Mouse (Mus musculus) midbrain, embryonic 13.5 days (tissue): Measurements from ENCODE around the gene Acot7. TPM values are rescaled to one million over a fixed set of nuclear protein-coding genes. Genes with fewer than 3 reads are reported as not detected.
A peak's percentile ranks its signal among the peaks of the same experiment; 100 is the strongest.

Experiments
- ATAC-seq: fragments of 200-750 bp; cut with Nextera tagmentation; 2 replicates; pipeline ENCODE4 v1.8.0; 2017; ENCODE audit warnings: mild to moderate bottlenecking, moderate TSS enrichment, moderate library complexity
- H3K27ac ChIP-seq: fragments of 300-500 bp; sonication (generic); 2 replicates; pipeline ENCODE4 v1.5.1; 2015; ENCODE audit warnings: inconsistent platforms, mild to moderate bottlenecking, moderate library complexity
- H3K27me3 ChIP-seq: fragments of 300-500 bp; sonication (generic); 2 replicates; pipeline ENCODE4 v1.6.1; 2015; ENCODE audit warnings: mild to moderate bottlenecking, inconsistent platforms
- H3K36me3 ChIP-seq: fragments of 300-500 bp; sonication (generic); 2 replicates; pipeline ENCODE4 v1.6.1; 2015; ENCODE audit warnings: mild to moderate bottlenecking, inconsistent platforms
- H3K4me1 ChIP-seq: fragments of 300-500 bp; sonication (generic); replicated peaks from 2 replicates; pipeline ENCODE4 v1.6.1; 2015; ENCODE audit warnings: inconsistent platforms
- H3K4me2 ChIP-seq: fragments of 300-500 bp; sonication (generic); replicated peaks from 2 replicates; pipeline ENCODE4 v1.6.1; 2015; ENCODE audit warnings: moderate library complexity, mild to moderate bottlenecking, inconsistent platforms
- H3K4me3 ChIP-seq: fragments of 300-500 bp; sonication (generic); replicated peaks from 2 replicates; pipeline ENCODE4 v1.5.1; 2015; ENCODE audit warnings: mild to moderate bottlenecking, inconsistent platforms
- H3K9ac ChIP-seq: fragments of 300-500 bp; sonication (generic); replicated peaks from 2 replicates; pipeline ENCODE4 v1.6.1; 2015; ENCODE audit warnings: mild to moderate bottlenecking, inconsistent platforms
- H3K9me3 ChIP-seq: fragments of 300-500 bp; sonication (generic); 2 replicates; pipeline ENCODE4 v1.6.1; 2016; ENCODE audit warnings: mild to moderate bottlenecking, inconsistent platforms
- WGBS: fragments of 180-500 bp; shearing (Covaris S2); methylation state at CpG from one replicate; pipeline ENCODE4 v1.1.7; 2015; 5-methylcytosine and 5-hydroxymethylcytosine counted together
- polyA plus RNA-seq: library from polyadenylated mRNA; unstranded; fragments of >200 nt; fragmentation: Nextera tagmentation; extraction: Ambion mirVana; gene quantifications from 2 replicates; pipeline ENCODE4 v1.2.1, GENCODE M21; 2015

The Acot7 gene
- polyA plus RNA-seq, 1 experiment from 2014 or later: 206 TPM

GRCm38 (mm10) chr4:152263089-152263488, 85.2 kb downstream of the Acot7 start:
- no peak overlapping the region for H3K4me3 ChIP-seq
- H3K4me1 ChIP-seq: peaks cover 19% of the 10 kb centered on the region
- H3K27ac ChIP-seq: no peak overlapping the region
- peaks cover 18% of the 10 kb centered on the region for H3K36me3 ChIP-seq
- WGBS: 62% methylated on average over 9 of the region's 9 CpGs
- H3K9ac ChIP-seq: no peak overlapping the region
- no peaks in the 10 kb centered on the region for H3K27me3 ChIP-seq
- no peak overlapping the region for H3K4me2 ChIP-seq
- H3K9me3 ChIP-seq: no peaks in the 10 kb centered on the region
- no peak for ATAC-seq

GRCm38 (mm10) chr4:152263512-152264176, 85.7 kb downstream of the Acot7 start:
- Histone ChIP-seq H3K36me3 (peaks cover 21% of the 10 kb centered on the region), H3K27me3 (peaks cover under 1% of the 10 kb centered on the region; the same call in 1 of the 2 replicates), H3K4me3 (no peak overlapping the region), H3K9ac (no peak overlapping the region; the same call in 1 of the 2 replicates), H3K27ac (no peak overlapping the region), H3K9me3 (no peaks in the 10 kb centered on the region), H3K4me1 (peaks cover 19% of the 10 kb centered on the region), H3K4me2 (no peak overlapping the region)
- WGBS: 33% methylated on average over 10 of the region's 10 CpGs
- 0 out of 2 replicates have a peak, but pooled peaks have one; percentile 16 for ATAC-seq

- Histone ChIP-seq H3K4me2 (no peak overlapping the region), H3K36me3 (peaks cover 21% of the 10 kb centered on the region), H3K4me3 (no peak overlapping the region), H3K4me1 (peaks cover 19% of the 10 kb centered on the region), H3K27ac (no peak overlapping the region), H3K9me3 (no peaks in the 10 kb centered on the region), H3K9ac (no peak overlapping the region; the same call in 1 of the 2 replicates), H3K27me3 (peaks cover 5% of the 10 kb centered on the region; the same call in 1 of the 2 replicates)
- no peak for ATAC-seq
- 53% methylated on average over 4 of the region's 4 CpGs for WGBS
Observed at GRCm38 (mm10) chr4:152264177-152264530, 86.2 kb downstream of the Acot7 start.

- no peak overlapping the region for H3K9ac ChIP-seq
- H3K27me3 ChIP-seq: peaks cover 9% of the 10 kb centered on the region; the same call in 1 of the 2 replicates
- peaks cover 19% of the 10 kb centered on the region for H3K4me1 ChIP-seq
- no peak overlapping the region for H3K27ac ChIP-seq
- ATAC-seq: no peak
- H3K9me3 ChIP-seq: no peaks in the 10 kb centered on the region
- no peak overlapping the region for H3K4me3 ChIP-seq
- H3K4me2 ChIP-seq: no peak overlapping the region
- WGBS: 90% methylated on average over 9 of the region's 9 CpGs
- H3K36me3 ChIP-seq: peaks cover 17% of the 10 kb centered on the region
Observed at GRCm38 (mm10) chr4:152264867-152265568, 87.1 kb downstream of the Acot7 start.

- Histone ChIP-seq H3K27me3 (peaks cover 10% of the 10 kb centered on the region; the same call in 1 of the 2 replicates), H3K36me3 (peaks cover 12% of the 10 kb centered on the region), H3K4me3 (no peak overlapping the region), H3K9me3 (no peaks in the 10 kb centered on the region), H3K4me1 (peaks cover 19% of the 10 kb centered on the region), H3K4me2 (no peak overlapping the region), H3K27ac (no peak overlapping the region), H3K9ac (no peak overlapping the region)
- no peak for ATAC-seq
- WGBS: 63% methylated on average over 5 of the region's 5 CpGs
Observed at GRCm38 (mm10) chr4:152265791-152266190, 87.9 kb downstream of the Acot7 start.

GRCm38 (mm10) chr4:152266236-152266895, 88.4 kb downstream of the Acot7 start:
- H3K36me3 ChIP-seq: peaks cover 7% of the 10 kb centered on the region

GRCm38 (mm10) chr4:152267748-152268369, 89.9 kb downstream of the Acot7 start:
- H3K27me3 ChIP-seq: peaks cover 31% of the 10 kb centered on the region
- ATAC-seq: no peak
- no peak overlapping the region for H3K27ac ChIP-seq
- WGBS: 84% methylated on average over 13 of the region's 13 CpGs
- H3K9ac ChIP-seq: no peak overlapping the region
- no peak overlapping the region for H3K4me3 ChIP-seq
- peaks cover 19% of the 10 kb centered on the region for H3K4me1 ChIP-seq
- no peak overlapping the region for H3K4me2 ChIP-seq
- peaks cover 7% of the 10 kb centered on the region for H3K36me3 ChIP-seq
- H3K9me3 ChIP-seq: no peaks in the 10 kb centered on the region

More at GRCm38 (mm10) chr4:152266236-152266895, 88.4 kb downstream of the Acot7 start:
- no peak overlapping the region for H3K9ac ChIP-seq
- no peak for ATAC-seq
- no peak overlapping the region for H3K4me3 ChIP-seq
- no peak overlapping the region for H3K4me2 ChIP-seq
- H3K27me3 ChIP-seq: peaks cover 16% of the 10 kb centered on the region; the same call in 1 of the 2 replicates
- H3K4me1 ChIP-seq: peaks cover 19% of the 10 kb centered on the region
- no peak overlapping the region for H3K27ac ChIP-seq
- 71% methylated on average over 10 of the region's 10 CpGs for WGBS
- H3K9me3 ChIP-seq: no peaks in the 10 kb centered on the region

GRCm38 (mm10) chr4:152269967-152270366, 92.0 kb downstream of the Acot7 start:
- H3K4me3 ChIP-seq: no peak overlapping the region
- peaks cover 48% of the 10 kb centered on the region for H3K27me3 ChIP-seq
- no peaks in the 10 kb centered on the region for H3K9me3 ChIP-seq
- no peak overlapping the region for H3K27ac ChIP-seq
- 85% methylated on average over 13 of the region's 13 CpGs for WGBS
- no peak overlapping the region for H3K4me2 ChIP-seq
- H3K9ac ChIP-seq: no peak overlapping the region
- H3K4me1 ChIP-seq: peaks cover 25% of the 10 kb centered on the region
- H3K36me3 ChIP-seq: peaks cover 6% of the 10 kb centered on the region
- ATAC-seq: no peak

GRCm38 (mm10) chr4:152270599-152270998, 92.7 kb downstream of the Acot7 start:
- no peak overlapping the region for H3K27ac ChIP-seq
- no peaks in the 10 kb centered on the region for H3K9me3 ChIP-seq
- H3K27me3 ChIP-seq: peaks cover 54% of the 10 kb centered on the region
- H3K4me3 ChIP-seq: no peak overlapping the region
- H3K4me1 ChIP-seq: peaks cover 29% of the 10 kb centered on the region
- no peak for ATAC-seq
- H3K4me2 ChIP-seq: no peak overlapping the region
- H3K9ac ChIP-seq: no peak overlapping the region
- 82% methylated on average over 9 of the region's 9 CpGs for WGBS
- peaks cover 4% of the 10 kb centered on the region for H3K36me3 ChIP-seq

- WGBS: 87% methylated on average over 11 of the region's 11 CpGs
- H3K4me2 ChIP-seq: no peak overlapping the region
- peaks cover 4% of the 10 kb centered on the region for H3K36me3 ChIP-seq
- no peak overlapping the region for H3K4me3 ChIP-seq
- H3K9me3 ChIP-seq: no peaks in the 10 kb centered on the region
- H3K9ac ChIP-seq: no peak overlapping the region
- ATAC-seq: no peak
- no peak overlapping the region for H3K27ac ChIP-seq
- H3K4me1 ChIP-seq: peaks cover 21% of the 10 kb centered on the region
- H3K27me3 ChIP-seq: peaks cover 61% of the 10 kb centered on the region
Observed at GRCm38 (mm10) chr4:152271334-152271733, 93.4 kb downstream of the Acot7 start.

GRCm38 (mm10) chr4:152272006-152272405, 94.1 kb downstream of the Acot7 start:
- 69% methylated on average over 7 of the region's 7 CpGs for WGBS
- Histone ChIP-seq H3K9me3 (no peaks in the 10 kb centered on the region), H3K4me2 (no peak overlapping the region), H3K27me3 (peaks cover 68% of the 10 kb centered on the region), H3K27ac (no peak overlapping the region), H3K4me3 (no peak overlapping the region), H3K9ac (no peak overlapping the region), H3K36me3 (peaks cover 4% of the 10 kb centered on the region), H3K4me1 (peaks cover 21% of the 10 kb centered on the region)
- ATAC-seq: no peak
